Mouse (Mus musculus) heart, embryonic 16.5 days (tissue): ENCODE results near the gene Gcm1. TPM values are rescaled to one million over a fixed set of nuclear protein-coding genes. Genes with fewer than 3 reads are reported as not detected.

Experiments
- ATAC-seq: fragments of 200-750 bp; cut with Nextera tagmentation; replicated peaks from 2 replicates; pipeline ENCODE4 v1.8.0; 2017; ENCODE audit warnings: moderate number of reproducible peaks; ENCODE audit not compliant: insufficient read depth, low FRiP score; ENCODE audit errors: extremely low read depth
- H3K27ac ChIP-seq: fragments of 300-500 bp; sonication (generic); 2 replicates; pipeline ENCODE4 v1.5.1; 2014; ENCODE audit warnings: mild to moderate bottlenecking, low read length, control low read depth, moderate library complexity
- H3K27me3 ChIP-seq: fragments of 300-500 bp; sonication (generic); 2 replicates; pipeline ENCODE4 v1.6.1; 2014; ENCODE audit warnings: low read length, mixed read lengths; ENCODE audit not compliant: control insufficient read depth, insufficient read depth
- H3K36me3 ChIP-seq: fragments of 300-500 bp; sonication (generic); 2 replicates; pipeline ENCODE4 v1.6.1; 2014; ENCODE audit not compliant: control insufficient read depth, insufficient read depth
- H3K4me1 ChIP-seq: fragments of 300-500 bp; sonication (generic); 2 replicates; pipeline ENCODE4 v1.6.1; 2014; ENCODE audit warnings: low read length, mixed read lengths; ENCODE audit not compliant: control insufficient read depth, insufficient read depth
- H3K4me2 ChIP-seq: fragments of 300-500 bp; sonication (generic); 2 replicates; pipeline ENCODE4 v1.6.1; 2014; ENCODE audit warnings: low read depth, mild to moderate bottlenecking, control low read depth, low read length
- H3K4me3 ChIP-seq: fragments of 300-500 bp; sonication (generic); 2 replicates; pipeline ENCODE4 v1.5.1; 2014; ENCODE audit warnings: mild to moderate bottlenecking, control low read depth, low read length
- H3K9ac ChIP-seq: fragments of 300-500 bp; sonication (generic); 2 replicates; pipeline ENCODE4 v1.6.1; 2014; ENCODE audit warnings: low read length, control low read depth
- H3K9me3 ChIP-seq: fragments of 300-500 bp; sonication (generic); replicated peaks from 2 replicates; pipeline ENCODE4 v1.6.1; 2016; ENCODE audit warnings: low read length; ENCODE audit not compliant: control insufficient read depth
- WGBS: fragments of 180-500 bp; shearing (Covaris S2); extraction: QIAGEN DNeasy Blood & Tissue Kit; methylation state at CpG from one replicate; pipeline ENCODE4 v1.1.7; 2014; 5-methylcytosine and 5-hydroxymethylcytosine counted together
- polyA plus RNA-seq: library from polyadenylated mRNA; unstranded; fragments of >200 nt; fragmentation: Nextera tagmentation; extraction: Ambion mirVana; gene quantifications from 2 replicates; pipeline ENCODE4 v1.2.1, GENCODE M21; 2015

The Gcm1 gene
- polyA plus RNA-seq, 1 experiment from 2014 or later, result 0.07 TPM

DNA sequence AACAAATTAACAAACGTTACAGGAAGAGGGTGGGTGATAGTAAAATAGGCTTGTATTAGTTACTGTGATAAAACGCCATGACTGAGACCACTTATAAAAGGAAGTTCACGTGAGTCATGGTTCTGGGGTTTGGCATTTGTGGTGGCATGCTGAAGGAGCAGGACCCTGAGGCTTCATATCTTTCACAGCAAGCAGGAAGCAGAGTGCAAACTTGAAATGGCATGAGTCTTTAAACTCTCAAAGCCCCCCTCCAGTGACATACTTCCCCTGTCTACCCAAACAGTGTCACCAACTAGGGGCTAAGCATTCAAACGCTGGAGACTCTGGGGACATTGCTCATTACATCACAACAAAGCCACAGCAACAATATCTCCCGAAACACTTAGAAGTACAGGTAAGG, 49.2 kb downstream of the Gcm1 start:
- ATAC-seq, result no peak
- peaks cover 3% of the 10 kb centered on the region; the same call in 1 of the 2 replicates for H3K4me1 ChIP-seq
- H3K9ac ChIP-seq, result no peak overlapping the region
- 70% methylated on average over 5 of the region's 5 CpGs for WGBS
- peaks cover 5% of the 10 kb centered on the region; the same call in 1 of the 2 replicates for H3K9me3 ChIP-seq
- no peak overlapping the region for H3K4me3 ChIP-seq
- peaks cover 51% of the 10 kb centered on the region for H3K36me3 ChIP-seq
- no peak overlapping the region for H3K4me2 ChIP-seq
- no peak overlapping the region for H3K27ac ChIP-seq
- H3K27me3 ChIP-seq, result no peaks in the 10 kb centered on the region

DNA sequence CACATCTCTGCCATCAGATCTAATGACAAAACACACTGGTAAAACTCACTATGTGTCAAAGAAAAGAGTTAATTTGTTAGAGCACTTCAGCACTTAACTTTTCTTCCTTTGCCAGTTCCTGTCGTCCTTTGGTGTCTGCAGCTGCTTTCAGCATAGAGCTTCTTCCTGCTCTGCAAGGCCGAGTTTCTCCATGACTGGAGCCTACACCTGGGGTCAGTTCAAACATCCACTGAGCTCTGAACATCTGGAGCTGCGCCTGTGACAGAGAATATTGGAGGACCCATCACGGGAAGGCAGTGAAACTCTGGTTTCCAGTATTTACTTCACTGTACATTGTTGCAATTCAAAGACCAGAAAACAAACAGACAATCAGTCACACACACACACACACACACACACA, 49.7 kb downstream of the Gcm1 start:
- Histone ChIP-seq H3K36me3 (peaks cover 49% of the 10 kb centered on the region), H3K4me2 (no peak overlapping the region), H3K4me1 (peaks cover 3% of the 10 kb centered on the region; the same call in 1 of the 2 replicates), H3K4me3 (no peak overlapping the region), H3K9ac (no peak overlapping the region), H3K27ac (no peak overlapping the region), H3K9me3 (peaks cover 4% of the 10 kb centered on the region; the same call in 1 of the 2 replicates), H3K27me3 (no peaks in the 10 kb centered on the region)
- no peak for ATAC-seq
- WGBS, result 63% methylated on average over 4 of the region's 4 CpGs

DNA sequence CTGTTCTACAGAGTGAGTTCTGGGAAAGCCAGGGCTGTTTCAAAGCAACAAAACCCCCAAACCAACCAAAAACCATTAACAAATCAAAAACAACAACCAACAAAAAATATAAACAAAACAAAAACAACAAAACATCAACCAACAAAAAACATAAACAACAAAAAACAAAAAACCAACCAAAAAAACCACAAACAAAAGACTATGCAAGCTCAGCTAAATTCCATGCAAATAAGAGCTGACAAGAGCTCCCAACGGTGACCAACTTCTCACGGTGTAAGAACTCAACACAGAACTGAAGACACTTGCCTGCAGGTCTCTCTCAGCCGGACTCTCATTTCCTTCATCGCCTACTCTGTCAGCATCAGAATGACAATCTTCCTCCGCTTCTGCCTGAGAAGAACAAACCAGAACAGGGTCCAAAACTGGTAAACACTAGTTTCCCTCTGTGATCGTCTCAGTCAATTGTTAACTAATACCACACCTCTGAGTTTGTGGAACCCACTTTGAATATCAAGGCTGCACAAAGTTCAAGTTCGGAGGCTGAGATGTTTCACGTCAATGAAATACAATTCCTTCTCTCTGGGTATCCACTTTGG, 52.3 kb downstream of the Gcm1 start:
- 91% methylated on average over 8 of the region's 8 CpGs for WGBS

DNA sequence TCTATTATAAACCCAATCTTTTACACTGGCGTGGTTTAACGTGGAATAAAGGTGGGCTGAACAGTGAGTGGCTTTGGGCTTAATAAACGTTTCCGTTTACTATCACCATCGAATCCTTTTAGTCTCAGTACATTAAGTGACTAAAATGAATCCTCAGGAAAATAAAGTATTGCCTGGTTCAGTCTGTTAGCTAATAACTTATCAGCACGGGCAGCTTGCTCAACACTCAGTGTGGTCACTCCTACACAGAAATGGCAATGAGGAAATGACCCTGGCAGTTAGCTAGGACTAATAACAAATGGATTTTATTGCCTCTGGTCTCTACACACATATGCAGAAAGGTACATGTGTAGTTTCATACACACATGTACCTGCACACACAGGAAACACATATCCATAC, 53.2 kb downstream of the Gcm1 start:
- Histone ChIP-seq H3K9me3 (no peaks in the 10 kb centered on the region), H3K27ac (no peak overlapping the region), H3K4me2 (no peak overlapping the region), H3K4me3 (no peak overlapping the region), H3K9ac (no peak overlapping the region), H3K36me3 (peaks cover 19% of the 10 kb centered on the region), H3K27me3 (no peaks in the 10 kb centered on the region), H3K4me1 (peaks cover 13% of the 10 kb centered on the region)
- no peak for ATAC-seq
- 82% methylated on average over 6 of the region's 6 CpGs for WGBS

More for the DNA sequence above, 52.3 kb downstream of the Gcm1 start:
- H3K4me1 ChIP-seq, result peaks cover 6% of the 10 kb centered on the region
- H3K27me3 ChIP-seq, result no peaks in the 10 kb centered on the region
- no peak overlapping the region for H3K27ac ChIP-seq
- H3K9me3 ChIP-seq, result no peaks in the 10 kb centered on the region
- H3K36me3 ChIP-seq, result peaks cover 24% of the 10 kb centered on the region
- no peak overlapping the region for H3K4me3 ChIP-seq
- no peak overlapping the region for H3K9ac ChIP-seq
- H3K4me2 ChIP-seq, result no peak overlapping the region
- ATAC-seq, result no peak

DNA sequence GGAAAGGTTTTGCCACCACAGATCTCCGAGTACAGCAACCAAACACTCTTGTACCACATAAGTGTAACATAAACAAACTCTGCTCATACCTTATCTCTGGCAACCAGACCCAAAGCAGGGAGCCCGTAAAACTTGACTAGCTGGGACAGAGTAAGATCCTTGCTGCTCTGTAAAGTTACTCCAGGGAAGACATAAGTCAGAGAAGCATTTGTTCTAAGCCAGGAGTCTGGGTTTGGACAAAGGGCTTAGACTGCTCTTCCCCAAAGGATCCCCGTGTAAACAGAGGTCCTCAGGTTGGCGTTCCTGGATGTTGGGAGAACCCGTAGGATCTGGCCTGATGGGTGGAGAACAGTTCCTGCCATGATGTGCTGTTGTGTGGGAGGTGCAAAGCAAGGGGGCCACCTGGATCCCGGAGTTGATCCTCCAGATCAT, 53.8 kb downstream of the Gcm1 start:
- 68% methylated on average over 6 of the region's 6 CpGs for WGBS
- no peaks in the 10 kb centered on the region for H3K27me3 ChIP-seq
- no peak overlapping the region for H3K9ac ChIP-seq
- peaks cover 14% of the 10 kb centered on the region for H3K36me3 ChIP-seq
- no peak overlapping the region for H3K4me2 ChIP-seq
- H3K27ac ChIP-seq, result no peak overlapping the region
- H3K4me3 ChIP-seq, result no peak overlapping the region
- peaks cover 13% of the 10 kb centered on the region for H3K4me1 ChIP-seq
- no peak for ATAC-seq
- no peaks in the 10 kb centered on the region for H3K9me3 ChIP-seq

DNA sequence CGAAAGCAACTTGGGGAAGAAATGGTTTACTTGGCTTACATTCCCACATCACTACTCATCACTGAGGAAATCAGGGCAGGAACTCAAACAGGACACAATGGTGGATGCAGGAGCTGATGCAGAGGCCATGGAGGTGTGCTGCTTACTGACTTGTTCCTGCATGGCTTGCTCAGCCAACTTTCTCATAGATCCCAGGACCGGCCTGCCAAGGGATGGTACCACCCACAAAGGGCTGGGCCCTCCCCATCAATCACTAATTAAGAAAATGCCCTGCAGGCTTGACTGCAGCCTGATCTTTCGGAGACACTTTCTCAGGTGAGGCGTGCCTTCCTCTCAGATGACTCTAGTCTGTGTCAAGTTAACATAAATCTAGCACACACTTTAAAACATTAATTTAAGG, 55.1 kb downstream of the Gcm1 start:
- Histone ChIP-seq H3K27me3 (no peaks in the 10 kb centered on the region), H3K36me3 (peaks cover 7% of the 10 kb centered on the region), H3K27ac (no peak overlapping the region), H3K4me2 (no peak overlapping the region), H3K4me3 (no peak overlapping the region), H3K4me1 (peaks cover 13% of the 10 kb centered on the region), H3K9me3 (no peaks in the 10 kb centered on the region), H3K9ac (no peak overlapping the region)
- no peak for ATAC-seq
- WGBS, result 84% methylated on average over 4 of the region's 4 CpGs

DNA sequence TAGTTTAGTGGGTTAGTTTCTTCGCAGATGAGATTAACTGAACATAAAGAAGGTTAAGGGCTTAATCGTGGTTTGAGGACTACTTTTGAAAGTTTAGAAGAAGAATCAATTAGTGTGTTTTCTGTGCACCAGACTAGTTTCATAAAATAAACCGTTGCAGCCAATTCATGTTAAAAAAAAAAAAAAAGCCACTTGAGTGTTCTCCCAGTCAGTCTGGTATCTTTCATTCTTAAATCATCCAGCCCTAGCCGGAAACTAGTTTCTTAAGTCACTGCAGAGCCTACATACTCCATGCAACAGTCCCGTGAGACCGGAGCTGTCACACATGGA, 55.8 kb downstream of the Gcm1 start:
- WGBS, result 15% methylated on average over 6 of the region's 6 CpGs
- no peaks in the 10 kb centered on the region for H3K27me3 ChIP-seq

DNA sequence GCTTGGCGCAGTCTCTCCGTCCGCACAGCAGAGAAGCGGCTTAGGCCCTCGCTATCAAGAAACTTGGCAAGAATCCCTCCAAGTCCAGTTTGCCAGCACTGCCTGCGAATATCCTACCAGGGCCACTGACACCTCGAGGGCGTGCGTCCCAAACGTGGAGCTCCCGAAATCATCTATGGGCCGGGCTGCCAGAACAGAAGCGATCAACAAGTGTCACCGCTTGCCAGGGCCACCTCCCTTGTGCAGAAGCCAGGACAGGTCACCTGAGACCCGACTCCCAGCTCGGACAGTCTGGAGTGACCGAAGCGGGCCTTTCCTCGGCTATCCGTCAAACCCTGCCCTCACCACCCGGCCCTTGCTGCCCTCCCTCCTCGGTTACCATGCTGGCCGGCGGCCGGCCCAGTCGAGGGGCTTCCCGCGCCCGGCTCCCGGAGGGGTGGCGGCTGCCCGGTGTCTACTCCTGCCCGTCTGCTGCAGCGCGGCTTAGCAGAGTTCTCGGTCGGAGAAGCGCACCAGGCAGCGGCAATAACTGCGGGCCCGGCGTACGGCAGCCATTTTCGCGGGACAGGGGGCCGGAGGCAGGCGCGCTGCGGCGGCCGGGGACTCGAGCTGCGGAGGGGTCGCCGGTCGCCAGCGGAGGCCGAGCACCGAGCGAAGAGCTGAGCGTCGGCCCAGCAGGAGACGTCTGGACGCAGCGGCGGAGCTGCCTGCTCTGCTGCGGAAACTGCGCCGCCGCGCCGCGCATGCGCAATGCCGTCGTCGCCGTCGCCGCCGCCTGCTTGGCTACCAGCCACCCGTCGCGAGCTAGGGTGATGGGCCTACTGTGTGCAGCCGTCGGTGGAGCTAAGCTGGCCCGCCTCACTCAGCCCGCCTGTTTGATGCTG, 56.4 kb downstream of the Gcm1 start:
- Histone ChIP-seq H3K36me3 (peaks cover 7% of the 10 kb centered on the region), H3K4me2 (peak overlapping the region; percentile 67), H3K27me3 (no peaks in the 10 kb centered on the region), H3K4me1 (peaks cover 16% of the 10 kb centered on the region), H3K9ac (peak overlapping the region; percentile 96), H3K9me3 (no peaks in the 10 kb centered on the region), H3K4me3 (peak overlapping the region; percentile 94), H3K27ac (peak overlapping the region; percentile 94)
- WGBS, result under 1% methylated on average over 88 of the region's 88 CpGs
- peak; percentile 77 for ATAC-seq

More for the DNA sequence above, 55.8 kb downstream of the Gcm1 start:
- peaks cover 7% of the 10 kb centered on the region for H3K36me3 ChIP-seq
- H3K9me3 ChIP-seq, result no peaks in the 10 kb centered on the region
- H3K4me3 ChIP-seq, result peak overlapping the region; percentile 94
- H3K27ac ChIP-seq, result peak overlapping the region; percentile 94
- ATAC-seq, result no peak
- peaks cover 13% of the 10 kb centered on the region for H3K4me1 ChIP-seq
- H3K9ac ChIP-seq, result peak overlapping the region; percentile 96
- H3K4me2 ChIP-seq, result peak overlapping the region; percentile 67

DNA sequence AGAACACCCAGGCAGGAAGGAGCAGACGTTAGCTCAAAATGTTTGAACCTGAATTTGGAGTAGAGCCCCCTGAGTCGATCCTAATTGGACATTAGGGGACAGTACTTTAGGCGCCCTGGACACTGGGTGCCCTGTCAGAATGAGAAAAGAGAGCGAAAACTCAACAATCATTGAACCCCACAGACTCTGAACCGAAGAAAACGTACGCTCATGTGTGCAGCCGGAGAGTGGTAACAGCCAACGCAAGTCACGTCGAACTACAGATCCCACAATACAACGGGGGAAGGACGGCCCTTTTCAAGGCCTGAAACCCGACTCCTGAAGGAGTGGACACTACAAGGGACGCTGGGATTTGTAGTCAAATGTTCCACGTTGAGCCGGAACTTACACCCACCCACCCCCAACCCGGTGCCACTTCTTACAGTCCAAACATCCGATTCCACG, 57.1 kb downstream of the Gcm1 start, which contains the start of the genes Fbxo9 and Ick:
Gene Fbxo9, minus strand, starts transcription at position 270 of the 444 bp plus-strand sequence.
Gene Ick, plus strand, starts transcription at position 397 of the 444 bp plus-strand sequence.
- H3K27me3 ChIP-seq, result no peaks in the 10 kb centered on the region
- peak within 1 kb of the TSS; percentile 94 for H3K4me3 ChIP-seq
- peak within 1 kb of the TSS; percentile 94 for H3K27ac ChIP-seq
- peak within 1 kb of the TSS; percentile 67 for H3K4me2 ChIP-seq
- ATAC-seq, result peak; percentile 86
- peaks cover 16% of the 10 kb centered on the region for H3K4me1 ChIP-seq
- no peaks in the 10 kb centered on the region for H3K9me3 ChIP-seq
- peaks cover 4% of the 10 kb centered on the region for H3K36me3 ChIP-seq
- WGBS, result under 1% methylated on average over 20 of the region's 20 CpGs
- H3K9ac ChIP-seq, result peak within 1 kb of the TSS; percentile 96
